Mouse (Mus musculus): ENCODE data around the gene Gm17361. TPM values are rescaled to one million over a fixed set of nuclear protein-coding genes. Genes with fewer than 3 reads are reported as not detected.

Gm17361 gene
- not detected in 2 replicates for polyA plus RNA-seq (2012; rRNA removed)

DNA sequence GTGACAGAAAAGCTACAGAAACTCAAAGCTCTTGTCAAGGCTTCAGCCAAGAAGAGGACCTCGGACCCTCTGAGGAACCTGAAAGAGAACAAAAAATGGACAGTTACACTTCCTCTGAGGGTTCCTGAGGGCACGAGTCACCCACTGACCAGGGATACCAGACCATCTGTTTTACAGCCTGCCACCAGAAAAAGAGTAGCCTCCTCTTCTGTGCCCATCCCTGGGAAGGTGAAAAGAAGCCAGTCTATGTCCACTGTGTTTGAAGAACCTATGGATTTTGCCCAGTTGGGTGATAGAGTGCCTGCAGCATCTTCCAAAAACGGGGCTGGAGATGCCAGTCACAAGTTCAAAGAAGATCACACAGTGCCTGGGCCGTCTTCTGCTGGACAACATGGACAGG lies at the start of gene Gm17361:
Gene Gm17361, plus strand, starts transcription at position 301 of the 400 bp plus-strand sequence.

Measured in central nervous system, embryonic 14 days (tissue).